Mouse (Mus musculus) neural tube, embryonic 15.5 days (tissue): ENCODE measurements around the gene Cyp8b1. TPM values are rescaled to one million over a fixed set of nuclear protein-coding genes. Genes with fewer than 3 reads are reported as not detected.

Experiments used
- ATAC-seq: fragments of 200-750 bp; cut with Nextera tagmentation; 2 replicates; pipeline ENCODE4 v1.8.0; 2017; ENCODE audit warnings: mild to moderate bottlenecking, moderate TSS enrichment, moderate library complexity; ENCODE audit not compliant: low FRiP score
- H3K27ac ChIP-seq: fragments of 300-500 bp; sonication (generic); replicated peaks from 2 replicates; pipeline ENCODE4 v1.5.1; 2015; ENCODE audit warnings: mild to moderate bottlenecking, inconsistent platforms
- H3K27me3 ChIP-seq: fragments of 300-500 bp; sonication (generic); replicated peaks from 2 replicates; pipeline ENCODE4 v1.6.1; 2015; ENCODE audit warnings: inconsistent platforms
- H3K36me3 ChIP-seq: fragments of 300-500 bp; sonication (generic); 2 replicates; pipeline ENCODE4 v1.6.1; 2015; ENCODE audit warnings: inconsistent platforms
- H3K4me1 ChIP-seq: fragments of 300-500 bp; sonication (generic); 2 replicates; pipeline ENCODE4 v1.6.1; 2015; ENCODE audit warnings: inconsistent platforms
- H3K4me2 ChIP-seq: fragments of 300-500 bp; sonication (generic); 2 replicates; pipeline ENCODE4 v1.6.1; 2015; ENCODE audit warnings: inconsistent platforms, mild to moderate bottlenecking, moderate library complexity
- H3K4me3 ChIP-seq: fragments of 300-500 bp; sonication (generic); replicated peaks from 2 replicates; pipeline ENCODE4 v1.5.1; 2015; ENCODE audit warnings: mild to moderate bottlenecking, inconsistent platforms
- H3K9ac ChIP-seq: fragments of 300-500 bp; sonication (generic); replicated peaks from 2 replicates; pipeline ENCODE4 v1.6.1; 2015; ENCODE audit warnings: mild to moderate bottlenecking, inconsistent platforms
- H3K9me3 ChIP-seq: fragments of 300-500 bp; sonication (generic); replicated peaks from 2 replicates; pipeline ENCODE4 v1.6.1; 2016; ENCODE audit warnings: inconsistent platforms
- WGBS: fragments of 180-500 bp; shearing (Covaris S2); methylation state at CpG from one replicate; pipeline ENCODE4 v1.1.7; 2015; ENCODE audit warnings: mixed read lengths; 5-methylcytosine and 5-hydroxymethylcytosine counted together
- polyA plus RNA-seq: library from polyadenylated mRNA; unstranded; fragments of >200 nt; fragmentation: Nextera tagmentation; extraction: Ambion mirVana; gene quantifications from 2 replicates; pipeline ENCODE4 v1.2.1, GENCODE M21; 2015

Gene Cyp8b1
- polyA plus RNA-seq, 1 experiment from 2014 or later = not detected

DNA sequence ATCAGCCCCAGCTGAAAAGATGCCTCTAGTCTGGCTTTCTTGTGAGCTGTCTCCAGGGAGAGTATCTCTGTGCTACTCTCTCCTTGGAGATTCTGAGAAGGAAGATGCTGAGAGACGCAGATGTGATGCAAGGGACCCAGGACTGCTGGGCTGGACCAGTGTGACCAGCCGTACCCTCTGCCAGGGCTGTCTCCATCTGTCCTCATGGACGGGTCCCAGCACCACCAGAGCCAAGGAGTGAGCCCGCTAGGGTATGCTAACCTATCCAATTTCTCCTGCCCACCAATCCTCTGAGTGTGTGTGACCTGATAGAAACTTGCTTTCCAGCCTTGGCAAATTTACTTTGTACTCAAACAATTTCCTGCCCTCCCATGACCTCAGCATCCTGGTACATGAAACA is 3.3 kb downstream of the Cyp8b1 start:
- no peaks in the 10 kb centered on the region for H3K9me3 ChIP-seq
- no peak overlapping the region for H3K27ac ChIP-seq
- H3K4me1 ChIP-seq = no peaks in the 10 kb centered on the region
- no peak overlapping the region for H3K4me2 ChIP-seq
- no peaks in the 10 kb centered on the region for H3K27me3 ChIP-seq
- no peak for ATAC-seq
- H3K9ac ChIP-seq = no peak overlapping the region
- H3K36me3 ChIP-seq = no peaks in the 10 kb centered on the region
- WGBS = 87% methylated on average over 4 of the region's 4 CpGs
- H3K4me3 ChIP-seq = no peak overlapping the region

DNA sequence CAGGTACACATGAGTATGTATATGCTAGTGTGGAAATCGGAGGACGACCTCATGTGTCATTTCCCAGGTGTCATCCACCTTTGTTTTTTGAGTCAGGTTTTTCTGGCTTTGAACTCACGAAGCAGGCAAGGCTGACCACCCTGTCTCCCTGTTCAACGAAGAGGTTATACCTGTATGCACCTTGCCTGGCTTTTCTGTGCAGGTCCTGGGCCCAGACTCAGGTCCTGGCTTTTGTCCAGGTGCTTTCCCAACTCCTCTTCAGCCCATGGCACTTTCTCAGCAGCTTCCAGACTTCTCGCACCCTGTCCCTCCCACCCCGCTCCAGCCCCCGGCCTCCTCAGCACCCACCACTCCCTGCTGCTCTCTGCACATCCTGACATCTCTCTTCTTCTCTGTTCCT is 4.9 kb downstream of the Cyp8b1 start:
- H3K4me3 ChIP-seq = no peak overlapping the region
- H3K27me3 ChIP-seq = no peaks in the 10 kb centered on the region
- 93% methylated on average over 7 of the region's 7 CpGs for WGBS
- ATAC-seq = no peak
- H3K36me3 ChIP-seq = no peaks in the 10 kb centered on the region
- H3K4me1 ChIP-seq = no peaks in the 10 kb centered on the region
- H3K9me3 ChIP-seq = no peaks in the 10 kb centered on the region
- H3K4me2 ChIP-seq = no peak overlapping the region
- H3K9ac ChIP-seq = no peak overlapping the region
- H3K27ac ChIP-seq = no peak overlapping the region

DNA sequence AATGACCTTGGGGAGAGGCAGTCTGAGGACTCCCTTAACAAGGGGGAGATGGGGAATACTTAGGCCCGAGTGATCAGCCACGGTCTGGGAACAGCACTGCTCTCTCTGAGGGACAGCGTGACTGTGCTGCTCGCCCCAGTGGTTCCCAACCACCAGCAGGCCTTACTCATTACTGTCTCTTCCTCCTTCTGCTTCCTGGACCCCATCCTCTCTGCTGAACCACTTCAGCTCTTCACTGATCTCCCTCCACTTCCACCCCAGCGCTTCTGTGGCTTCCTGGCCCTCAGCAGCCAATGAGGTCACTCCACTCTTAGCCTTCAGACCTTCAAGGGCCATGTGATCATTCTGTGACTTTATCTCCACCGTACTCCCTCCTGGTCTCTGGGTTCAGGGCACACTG is 6.5 kb downstream of the Cyp8b1 start:
- H3K27me3 ChIP-seq = no peaks in the 10 kb centered on the region
- no peak for ATAC-seq
- no peaks in the 10 kb centered on the region for H3K9me3 ChIP-seq
- no peak overlapping the region for H3K4me3 ChIP-seq
- 83% methylated on average over 6 of the region's 6 CpGs for WGBS
- no peak overlapping the region for H3K27ac ChIP-seq
- H3K4me1 ChIP-seq = no peaks in the 10 kb centered on the region
- H3K4me2 ChIP-seq = no peak overlapping the region
- H3K36me3 ChIP-seq = no peaks in the 10 kb centered on the region
- H3K9ac ChIP-seq = no peak overlapping the region

DNA sequence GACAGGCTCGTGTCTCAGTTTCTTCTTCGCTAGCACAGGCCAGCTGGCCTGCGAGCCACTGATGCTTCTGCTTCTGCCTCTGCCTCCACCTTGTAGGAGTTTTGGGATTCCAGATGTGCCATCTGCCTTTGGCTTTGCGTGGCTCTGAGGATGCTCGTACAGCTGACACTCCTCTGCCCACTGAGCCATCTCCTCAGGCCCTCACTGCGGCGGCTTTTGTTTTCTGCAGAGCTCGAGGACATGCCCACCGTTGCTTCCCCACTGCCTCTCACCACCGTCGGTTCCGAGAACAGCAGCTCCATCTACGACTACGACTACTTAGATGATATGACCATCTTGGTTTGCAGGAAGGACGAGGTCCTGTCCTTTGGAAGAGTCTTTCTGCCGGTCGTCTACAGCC is 7.8 kb downstream of the Cyp8b1 start:
- H3K9ac ChIP-seq = no peak overlapping the region
- H3K9me3 ChIP-seq = no peaks in the 10 kb centered on the region
- no peak overlapping the region for H3K27ac ChIP-seq
- WGBS = 94% methylated on average over 17 of the region's 17 CpGs
- H3K4me1 ChIP-seq = no peaks in the 10 kb centered on the region
- ATAC-seq = no peak
- no peaks in the 10 kb centered on the region for H3K36me3 ChIP-seq
- H3K27me3 ChIP-seq = no peaks in the 10 kb centered on the region
- no peak overlapping the region for H3K4me3 ChIP-seq
- H3K4me2 ChIP-seq = no peak overlapping the region

DNA sequence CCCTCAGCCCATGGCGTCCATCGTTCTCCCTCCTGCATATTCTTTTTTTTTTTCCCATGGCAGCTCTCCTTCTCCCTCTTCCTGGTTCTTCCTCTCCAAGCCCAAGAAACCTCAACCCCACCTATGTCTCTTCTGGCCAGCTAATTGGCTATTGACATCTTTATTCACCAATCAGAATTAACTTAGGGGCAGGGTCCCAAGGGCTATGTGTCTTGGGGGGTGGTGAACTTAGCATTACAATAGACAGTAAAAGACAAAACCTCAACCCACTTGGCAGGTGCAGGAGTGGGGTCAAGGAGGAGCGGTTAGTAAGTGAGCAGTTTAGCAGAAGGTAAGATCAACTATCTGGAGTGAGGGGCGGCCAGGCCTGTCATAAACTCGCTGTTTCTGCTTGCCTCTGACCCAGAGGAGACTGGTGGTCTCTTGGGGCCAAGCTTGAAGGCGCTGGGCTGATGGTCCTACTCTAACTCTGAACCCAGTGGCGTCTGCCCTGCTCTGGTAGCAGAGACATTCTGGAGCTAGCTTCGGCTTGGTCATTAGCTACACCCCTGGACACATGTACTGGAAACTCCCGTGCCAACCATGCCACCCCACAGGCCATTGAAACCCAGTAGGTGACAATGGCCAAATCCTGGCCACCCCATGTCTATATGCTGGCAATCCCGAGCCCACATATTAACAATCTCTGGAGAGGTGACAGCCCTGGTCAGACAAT is 8.6 kb downstream of the Cyp8b1 start:
- H3K27ac ChIP-seq = no peak overlapping the region
- 75% methylated on average over 10 of the region's 10 CpGs for WGBS
- H3K4me3 ChIP-seq = no peak overlapping the region
- no peak for ATAC-seq
- no peaks in the 10 kb centered on the region for H3K27me3 ChIP-seq
- no peak overlapping the region for H3K4me2 ChIP-seq
- H3K36me3 ChIP-seq = no peaks in the 10 kb centered on the region
- H3K9me3 ChIP-seq = no peaks in the 10 kb centered on the region
- no peak overlapping the region for H3K9ac ChIP-seq
- H3K4me1 ChIP-seq = no peaks in the 10 kb centered on the region

DNA sequence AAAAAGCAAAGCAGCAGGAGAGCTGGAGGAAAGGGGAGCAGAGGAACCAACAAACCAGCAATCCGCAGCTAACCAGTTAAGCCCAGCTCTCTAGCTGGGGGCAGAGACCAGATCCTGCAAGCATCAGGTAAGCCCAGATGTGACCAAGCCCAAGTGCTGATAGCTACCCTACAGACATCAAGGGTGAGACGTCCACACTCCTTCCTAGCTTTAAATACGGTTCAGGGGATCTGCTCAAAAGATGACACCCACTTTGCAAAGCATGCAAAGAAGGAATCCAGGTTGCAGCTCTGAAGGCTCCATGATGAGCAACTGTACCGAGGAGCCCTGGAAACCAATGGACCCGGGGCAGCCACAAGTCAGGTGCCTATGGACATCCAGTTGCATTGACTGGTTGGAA is 9.6 kb downstream of the Cyp8b1 start:
- Histone ChIP-seq H3K36me3 (no peaks in the 10 kb centered on the region), H3K27me3 (no peaks in the 10 kb centered on the region), H3K4me2 (no peak overlapping the region), H3K9me3 (no peaks in the 10 kb centered on the region), H3K4me3 (no peak overlapping the region), H3K4me1 (no peaks in the 10 kb centered on the region), H3K9ac (no peak overlapping the region), H3K27ac (no peak overlapping the region)
- no peak for ATAC-seq
- WGBS = 88% methylated on average over 5 of the region's 5 CpGs

DNA sequence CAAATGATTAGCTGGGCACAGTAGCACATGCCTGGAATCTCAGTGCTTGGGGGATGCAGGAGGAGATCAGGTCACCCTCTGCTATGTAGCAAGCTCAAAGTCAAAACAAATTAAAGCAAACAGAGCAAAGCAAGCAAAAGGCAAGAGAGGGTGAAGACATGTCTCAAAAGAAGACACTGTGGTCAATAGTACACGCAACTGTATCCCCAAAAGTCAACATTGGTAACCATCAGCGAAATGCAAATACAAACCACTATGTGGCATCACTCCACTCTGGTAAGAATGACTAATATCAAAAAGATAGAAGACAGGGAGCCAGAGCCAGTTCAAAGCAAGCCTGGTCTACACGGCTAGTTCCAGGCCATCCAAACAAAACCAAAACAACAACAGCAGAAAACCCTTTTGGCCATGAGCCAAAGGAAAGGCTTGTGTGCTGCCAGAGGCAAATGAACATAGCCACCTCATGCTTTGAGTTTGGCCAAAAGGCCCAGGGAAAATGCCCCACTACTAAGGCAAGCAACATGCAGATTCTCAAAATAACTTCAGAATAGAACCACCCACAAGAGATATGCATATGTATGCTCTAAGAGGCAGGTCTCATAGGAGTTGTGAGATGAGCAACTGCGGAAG is 10.4 kb downstream of the Cyp8b1 start:
- Histone ChIP-seq H3K27ac (no peak overlapping the region), H3K27me3 (no peaks in the 10 kb centered on the region), H3K4me3 (no peak overlapping the region), H3K4me1 (no peaks in the 10 kb centered on the region), H3K9ac (no peak overlapping the region), H3K4me2 (no peak overlapping the region), H3K9me3 (no peaks in the 10 kb centered on the region), H3K36me3 (no peaks in the 10 kb centered on the region)
- 87% methylated on average over 4 of the region's 4 CpGs for WGBS
- no peak for ATAC-seq

DNA sequence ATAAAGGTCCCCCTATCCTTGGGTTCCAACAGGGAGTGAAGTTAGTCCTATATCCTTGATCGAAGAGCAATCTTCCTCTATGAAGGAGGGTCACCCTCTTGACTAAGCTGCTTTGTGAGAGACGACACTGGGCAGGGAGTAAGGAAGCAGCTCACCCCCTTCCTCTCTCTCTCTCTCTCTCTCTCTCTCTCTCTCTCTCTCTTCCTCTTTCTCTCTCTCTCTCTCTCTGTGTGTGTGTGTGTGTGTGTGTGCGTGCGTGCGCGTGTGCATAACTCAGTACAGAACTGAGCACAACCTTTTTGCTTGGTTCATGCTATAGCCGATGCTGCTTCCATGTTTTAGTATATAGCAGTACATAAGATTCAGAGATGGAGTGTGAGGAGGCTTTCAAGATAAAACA is 11.2 kb downstream of the Cyp8b1 start:
- Histone ChIP-seq H3K4me3 (no peak overlapping the region), H3K36me3 (no peaks in the 10 kb centered on the region), H3K27ac (no peak overlapping the region), H3K4me1 (no peaks in the 10 kb centered on the region), H3K4me2 (no peak overlapping the region), H3K9ac (no peak overlapping the region), H3K27me3 (no peaks in the 10 kb centered on the region), H3K9me3 (no peaks in the 10 kb centered on the region)
- WGBS = 93% methylated on average over 7 of the region's 7 CpGs
- ATAC-seq = no peak

DNA sequence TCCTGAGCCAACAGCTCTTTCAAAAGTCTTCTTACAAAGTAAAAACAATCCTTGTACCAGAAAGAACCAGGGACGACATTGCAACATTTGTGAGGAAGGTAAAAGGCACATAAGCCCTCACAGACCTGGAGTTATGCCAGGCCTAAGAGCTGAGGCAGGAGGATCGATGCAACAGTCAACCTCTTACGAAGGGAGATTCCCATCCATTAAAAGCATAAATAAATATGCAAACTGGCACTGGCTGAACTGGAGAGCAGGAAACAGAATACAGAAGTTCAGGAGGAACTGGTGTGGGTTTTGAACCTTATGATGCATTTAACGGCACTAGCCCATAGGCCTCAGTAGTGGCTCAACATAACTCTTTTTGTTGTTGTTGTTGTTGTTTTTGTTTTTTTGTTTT is 11.8 kb downstream of the Cyp8b1 start:
- Histone ChIP-seq H3K27me3 (no peaks in the 10 kb centered on the region), H3K36me3 (no peaks in the 10 kb centered on the region), H3K9me3 (no peaks in the 10 kb centered on the region), H3K27ac (no peak overlapping the region), H3K9ac (no peak overlapping the region), H3K4me1 (no peaks in the 10 kb centered on the region), H3K4me2 (no peak overlapping the region), H3K4me3 (no peak overlapping the region)
- ATAC-seq = no peak
- 81% methylated on average over 4 of the region's 4 CpGs for WGBS

DNA sequence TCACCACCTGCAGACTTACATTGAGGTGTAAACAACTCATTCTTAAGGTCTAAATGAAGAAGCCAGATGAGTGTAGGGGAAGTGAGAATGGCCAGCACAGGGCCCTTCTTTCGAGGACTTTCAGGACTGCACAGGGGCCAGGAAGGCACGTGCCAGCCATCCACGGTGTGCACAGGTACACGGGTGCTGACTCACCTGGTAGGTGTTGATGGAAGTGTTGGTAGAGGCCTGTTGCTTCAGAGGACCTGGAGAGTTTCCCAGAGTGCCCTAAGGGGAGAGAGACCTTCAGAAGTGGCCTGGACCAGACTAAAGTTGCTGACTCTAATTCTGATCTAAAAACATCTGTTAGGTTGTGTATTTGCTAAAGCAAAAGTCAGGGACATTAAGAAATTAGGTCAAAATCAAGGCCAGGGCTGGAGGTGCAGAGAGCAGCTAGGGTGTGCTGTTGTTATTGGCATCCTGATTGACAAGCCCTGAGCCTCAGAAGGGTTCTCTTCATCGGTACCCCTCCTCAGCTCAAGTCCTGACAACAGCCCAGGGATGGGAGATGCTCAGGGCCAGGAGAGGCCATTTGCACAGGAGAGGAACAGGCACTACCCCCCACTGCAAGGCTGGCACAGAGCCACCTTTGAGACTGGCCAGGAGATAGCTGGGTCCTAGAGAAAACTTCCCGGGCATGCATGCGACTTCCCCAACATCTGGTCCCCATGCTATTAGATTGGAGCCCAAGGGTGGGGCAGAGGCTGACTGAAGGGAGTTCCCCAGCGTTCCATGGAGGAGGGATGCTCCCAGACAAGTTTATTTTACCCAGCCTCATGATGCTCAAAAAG is 12.4 kb downstream of the Cyp8b1 start:
- Histone ChIP-seq H3K9me3 (no peaks in the 10 kb centered on the region), H3K27ac (no peak overlapping the region), H3K4me2 (no peak overlapping the region), H3K36me3 (no peaks in the 10 kb centered on the region), H3K4me3 (no peak overlapping the region), H3K27me3 (no peaks in the 10 kb centered on the region), H3K4me1 (no peaks in the 10 kb centered on the region), H3K9ac (no peak overlapping the region)
- 85% methylated on average over 8 of the region's 8 CpGs for WGBS
- no peak for ATAC-seq

DNA sequence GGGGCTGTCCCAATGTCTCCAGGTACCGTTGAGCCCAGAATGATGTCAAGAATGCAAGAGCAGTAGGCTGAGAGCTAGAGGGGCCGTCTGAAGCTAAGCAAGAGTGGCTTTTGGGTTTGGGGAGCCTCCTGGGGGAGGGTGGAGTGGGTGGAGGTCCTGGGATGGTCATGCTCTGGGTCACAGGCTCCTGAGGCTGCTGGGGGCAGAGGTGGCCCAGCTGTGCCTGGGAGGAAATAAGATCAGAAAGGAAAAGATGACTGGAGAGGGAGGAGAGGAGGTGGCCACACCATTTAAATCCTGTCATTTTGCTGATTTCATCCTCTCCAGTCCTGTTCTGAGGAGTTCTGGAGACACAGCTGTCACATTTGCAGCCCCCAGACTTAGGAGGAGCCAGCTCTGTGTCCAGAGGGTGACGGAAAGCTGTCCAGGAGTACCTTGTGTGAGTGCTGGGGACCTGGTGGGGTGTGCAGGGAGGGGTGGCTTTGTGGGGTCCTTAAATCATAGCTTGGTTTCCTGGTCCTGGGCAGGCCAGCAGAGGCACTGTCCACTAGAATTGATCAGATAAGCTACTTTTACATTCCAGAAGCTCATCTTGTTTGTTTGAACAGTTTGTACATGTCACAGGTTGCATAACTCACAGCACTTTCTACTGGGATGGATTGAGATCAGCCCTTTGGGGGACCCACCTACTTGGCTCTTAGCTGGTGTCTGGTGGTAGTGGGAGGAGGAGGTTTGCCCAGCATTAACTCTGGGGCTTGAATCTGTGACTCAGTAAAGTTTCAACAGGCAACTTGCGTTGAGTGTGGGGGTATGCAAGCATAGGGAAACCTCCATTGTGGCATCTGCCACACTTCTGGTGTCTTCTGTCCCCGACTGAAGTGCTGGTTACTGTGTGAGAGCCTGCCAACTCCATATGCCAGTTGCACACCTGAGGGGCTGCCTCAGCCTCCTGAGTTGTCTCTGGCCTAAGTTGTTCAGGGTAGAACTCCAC is 14.1 kb downstream of the Cyp8b1 start:
- ATAC-seq = no peak
- H3K4me3 ChIP-seq = no peak overlapping the region
- WGBS = 82% methylated on average over 5 of the region's 5 CpGs
- no peaks in the 10 kb centered on the region for H3K9me3 ChIP-seq
- H3K9ac ChIP-seq = no peak overlapping the region
- H3K27ac ChIP-seq = no peak overlapping the region
- no peaks in the 10 kb centered on the region for H3K4me1 ChIP-seq
- H3K27me3 ChIP-seq = no peaks in the 10 kb centered on the region
- no peak overlapping the region for H3K4me2 ChIP-seq
- H3K36me3 ChIP-seq = no peaks in the 10 kb centered on the region
